Mouse (Mus musculus): ENCODE data around the gene Nacc1. TPM values are rescaled to one million over a fixed set of nuclear protein-coding genes. Genes with fewer than 3 reads are reported as not detected.

The Nacc1 gene
- polyA plus RNA-seq, 1 experiment from 2014 or later, result 15.9 TPM

- no peak overlapping the region for H3K9ac ChIP-seq (ENCODE audit: low read depth, low read length)
Measured at GRCm38 (mm10) chr8:84636051-84636691, 51.5 kb downstream of the Nacc1 start.

GRCm38 (mm10) chr8:84635397-84636050, 52.1 kb downstream of the Nacc1 start:
- 63% methylated on average over 14 of the region's 14 CpGs for WGBS
- H3K4me3 ChIP-seq (replicated peaks; ENCODE audit: low read depth, low read length), result no peak overlapping the region
- H3K4me2 ChIP-seq (ENCODE audit: low read length), result no peak overlapping the region
- H3K27me3 ChIP-seq (ENCODE audit: insufficient read depth, low read length), result no peaks in the 10 kb centered on the region
- H3K9ac ChIP-seq (ENCODE audit: low read depth, low read length), result no peak overlapping the region
- ATAC-seq (replicated peaks; ENCODE audit: low FRiP score, low read depth), result no peak
- no peaks in the 10 kb centered on the region for H3K36me3 ChIP-seq (ENCODE audit: insufficient read depth, low read length)
- no peaks in the 10 kb centered on the region; the same call in 1 of the 2 replicates for H3K4me1 ChIP-seq (replicated peaks; ENCODE audit: insufficient read depth, low read length)
- DNase-seq (ENCODE audit: low spot score), result no peak
- no peaks in the 10 kb centered on the region for H3K9me3 ChIP-seq (replicated peaks; ENCODE audit: low read length)
- no peak for TF ChIP-seq CTCF (IDR thresholded peaks at IDR 0.05; ENCODE audit: low read depth)
- peak overlapping the region; percentile 67 for H3K27ac ChIP-seq

More at GRCm38 (mm10) chr8:84636051-84636691, 51.5 kb downstream of the Nacc1 start:
- Histone ChIP-seq H3K36me3 (ENCODE audit: insufficient read depth, low read length) (no peaks in the 10 kb centered on the region), H3K4me1 (replicated peaks; ENCODE audit: insufficient read depth, low read length) (no peaks in the 10 kb centered on the region; the same call in 1 of the 2 replicates), H3K27me3 (ENCODE audit: insufficient read depth, low read length) (no peaks in the 10 kb centered on the region), H3K4me3 (replicated peaks; ENCODE audit: low read depth, low read length) (no peak overlapping the region), H3K4me2 (ENCODE audit: low read length) (peak overlapping the region; percentile 13; the same call in 1 of the 2 replicates), H3K27ac (peak overlapping the region; percentile 67), H3K9me3 (replicated peaks; ENCODE audit: low read length) (no peaks in the 10 kb centered on the region)
- DNase-seq (ENCODE audit: low spot score) (peak; percentile 51), ATAC-seq (replicated peaks; ENCODE audit: low FRiP score, low read depth) (peak; percentile 14; the same call in 1 of the 2 replicates)
- WGBS, result 80% methylated on average over 17 of the region's 17 CpGs
- no peak for TF ChIP-seq CTCF (IDR thresholded peaks at IDR 0.05; ENCODE audit: low read depth)

- no peak for TF ChIP-seq CTCF (IDR thresholded peaks at IDR 0.05; ENCODE audit: low read depth)
- WGBS, result 63% methylated on average over 9 of the region's 9 CpGs
- Histone ChIP-seq H3K9me3 (replicated peaks; ENCODE audit: low read length) (no peaks in the 10 kb centered on the region), H3K27ac (peak overlapping the region; percentile 67; the same call in 1 of the 2 replicates), H3K36me3 (ENCODE audit: insufficient read depth, low read length) (no peaks in the 10 kb centered on the region), H3K27me3 (ENCODE audit: insufficient read depth, low read length) (no peaks in the 10 kb centered on the region), H3K4me3 (replicated peaks; ENCODE audit: low read depth, low read length) (no peak overlapping the region), H3K4me2 (ENCODE audit: low read length) (no peak overlapping the region), H3K9ac (ENCODE audit: low read depth, low read length) (no peak overlapping the region), H3K4me1 (replicated peaks; ENCODE audit: insufficient read depth, low read length) (no peaks in the 10 kb centered on the region; the same call in 1 of the 2 replicates)
- DNase-seq (ENCODE audit: low spot score), result no peak
- ATAC-seq (replicated peaks; ENCODE audit: low FRiP score, low read depth), result no peak
Measured at GRCm38 (mm10) chr8:84634849-84635304, 52.8 kb downstream of the Nacc1 start.

- Histone ChIP-seq H3K27ac (no peak overlapping the region), H3K9ac (ENCODE audit: low read depth, low read length) (no peak overlapping the region), H3K4me3 (replicated peaks; ENCODE audit: low read depth, low read length) (no peak overlapping the region), H3K9me3 (replicated peaks; ENCODE audit: low read length) (no peaks in the 10 kb centered on the region), H3K36me3 (ENCODE audit: insufficient read depth, low read length) (no peaks in the 10 kb centered on the region), H3K4me2 (ENCODE audit: low read length) (no peak overlapping the region), H3K4me1 (replicated peaks; ENCODE audit: insufficient read depth, low read length) (no peaks in the 10 kb centered on the region; the same call in 1 of the 2 replicates), H3K27me3 (ENCODE audit: insufficient read depth, low read length) (no peaks in the 10 kb centered on the region)
- no peak for TF ChIP-seq CTCF (IDR thresholded peaks at IDR 0.05; ENCODE audit: low read depth)
- ATAC-seq (replicated peaks; ENCODE audit: low FRiP score, low read depth), result no peak
- 46% methylated on average over 10 of the region's 10 CpGs for WGBS
- no peak for DNase-seq (ENCODE audit: low spot score)
Measured at GRCm38 (mm10) chr8:84633841-84634584, 53.6 kb downstream of the Nacc1 start.

- no peak overlapping the region for H3K4me3 ChIP-seq (replicated peaks; ENCODE audit: low read depth, low read length)
- H3K9me3 ChIP-seq (replicated peaks; ENCODE audit: low read length), result no peaks in the 10 kb centered on the region
- H3K4me2 ChIP-seq (ENCODE audit: low read length), result no peak overlapping the region
- 90% methylated on average over 4 of the region's 4 CpGs for WGBS
- ATAC-seq (replicated peaks; ENCODE audit: low FRiP score, low read depth) (no peak), DNase-seq (ENCODE audit: low spot score) (no peak)
- H3K27ac ChIP-seq, result no peak overlapping the region
- TF ChIP-seq CTCF (IDR thresholded peaks at IDR 0.05; ENCODE audit: low read depth), result no peak
- no peak overlapping the region for H3K9ac ChIP-seq (ENCODE audit: low read depth, low read length)
- H3K36me3 ChIP-seq (ENCODE audit: insufficient read depth, low read length), result no peaks in the 10 kb centered on the region
- no peaks in the 10 kb centered on the region for H3K27me3 ChIP-seq (ENCODE audit: insufficient read depth, low read length)
- H3K4me1 ChIP-seq (replicated peaks; ENCODE audit: insufficient read depth, low read length), result no peaks in the 10 kb centered on the region; the same call in 1 of the 2 replicates
Measured at GRCm38 (mm10) chr8:84631813-84632212, 55.8 kb downstream of the Nacc1 start.

- ATAC-seq (replicated peaks; ENCODE audit: low FRiP score, low read depth), result no peak
- no peak overlapping the region for H3K4me2 ChIP-seq (ENCODE audit: low read length)
- WGBS, result 77% methylated on average over 4 of the region's 4 CpGs
- H3K27me3 ChIP-seq (ENCODE audit: insufficient read depth, low read length), result no peaks in the 10 kb centered on the region
- H3K9me3 ChIP-seq (replicated peaks; ENCODE audit: low read length), result no peaks in the 10 kb centered on the region
- H3K4me3 ChIP-seq (replicated peaks; ENCODE audit: low read depth, low read length), result no peak overlapping the region
- H3K9ac ChIP-seq (ENCODE audit: low read depth, low read length), result no peak overlapping the region
- DNase-seq (ENCODE audit: low spot score), result no peak
- no peak for TF ChIP-seq CTCF (IDR thresholded peaks at IDR 0.05; ENCODE audit: low read depth)
- no peaks in the 10 kb centered on the region for H3K36me3 ChIP-seq (ENCODE audit: insufficient read depth, low read length)
- H3K4me1 ChIP-seq (replicated peaks; ENCODE audit: insufficient read depth, low read length), result no peaks in the 10 kb centered on the region; the same call in 1 of the 2 replicates
- H3K27ac ChIP-seq, result no peak overlapping the region
Measured at GRCm38 (mm10) chr8:84630145-84630544, 57.5 kb downstream of the Nacc1 start.

Measured in kidney, postnatal 0 days (tissue).